Mouse (Mus musculus) cerebellum, adult 2 months (tissue): Measurements from ENCODE around the gene Cdcp1. TPM values are rescaled to one million over a fixed set of nuclear protein-coding genes. Genes with fewer than 3 reads are reported as not detected.

Source experiments
- DNase-seq, 2 experiments: peaks; one replicate each; pipeline ENCODE4 v3.0.0; 2021
- H3K27ac ChIP-seq: fragments of 200-500 bp; 2 replicates; pipeline ENCODE4 v1.5.1; 2012; ENCODE audit warnings: low read length, control low read depth, inconsistent platforms; ENCODE audit not compliant: insufficient read depth
- H3K27me3 ChIP-seq: fragments of 200-500 bp; 2 replicates; pipeline ENCODE4 v1.6.1; 2012; ENCODE audit warnings: inconsistent platforms, mild to moderate bottlenecking, low read length, moderate library complexity; ENCODE audit not compliant: control insufficient read depth, insufficient read depth
- H3K4me1 ChIP-seq: fragments of 200-500 bp; 2 replicates; pipeline ENCODE4 v1.6.1; 2011; ENCODE audit warnings: low read length; ENCODE audit not compliant: control insufficient read depth, insufficient read depth
- H3K4me3 ChIP-seq: fragments of 200-500 bp; replicated peaks from 2 replicates; pipeline ENCODE3; 2011; ENCODE audit warnings: mild to moderate bottlenecking, low read depth, low read length, control low read depth; ENCODE audit not compliant: insufficient read depth
- CTCF ChIP-seq: fragments of 200-500 bp; IDR thresholded peaks from 2 replicates; pipeline ENCODE4 v1.5.1; 2011; ENCODE audit warnings: low read depth, mild to moderate bottlenecking, control low read depth, low read length, moderate library complexity, borderline replicate concordance; ENCODE audit not compliant: insufficient read depth
- POLR2A ChIP-seq: fragments of 200-500 bp; IDR thresholded peaks from 2 replicates; pipeline ENCODE4 v1.6.1; 2011; ENCODE audit warnings: low read length, control low read depth, borderline replicate concordance; ENCODE audit not compliant: insufficient read depth
- WGBS: fragments of 180-500 bp; shearing (Covaris S2); methylation state at CpG from one replicate; pipeline ENCODE4 v1.1.7; 2018; 5-methylcytosine and 5-hydroxymethylcytosine counted together
- polyA plus RNA-seq: library from polyadenylated mRNA; depleted of rRNA; stranded (reverse); fragments of >200 nt; gene quantifications from 2 replicates; pipeline ENCODE4 v1.2.3, GENCODE M21; 2012; rRNA removed

Gene Cdcp1
- polyA plus RNA-seq = 0.05 and 0.06 TPM in 2 replicates

GRCm38 (mm10) chr9:123215621-123216440 is at the start of gene Cdcp1:
TSS of gene Cdcp1 (minus strand) at chr9:123216038.
- Histone ChIP-seq H3K27ac (no peak within 1 kb of the TSS), H3K4me1 (no peaks in the 10 kb centered on the region), H3K27me3 (no peaks in the 10 kb centered on the region; the same call in 1 of the 2 replicates), H3K4me3 (no peak within 1 kb of the TSS)
- TF ChIP-seq POLR2A = no peak
- no peak for TF ChIP-seq CTCF
- no peak for DNase-seq
- WGBS = 8% methylated on average over 45 of the region's 45 CpGs

GRCm38 (mm10) chr9:123260611-123261021 is 44.8 kb upstream of the Cdcp1 start, which contains the start of gene Tmem158:
TSS of gene Tmem158 (minus strand) at chr9:123260764.
- Histone ChIP-seq H3K4me3 (peak within 1 kb of the TSS; percentile 76), H3K4me1 (no peaks in the 10 kb centered on the region), H3K27me3 (no peaks in the 10 kb centered on the region), H3K27ac (no peak within 1 kb of the TSS)
- TF ChIP-seq POLR2A (peak; percentile 46; the same call in 1 of the 2 replicates), CTCF (no peak)
- under 1% methylated on average over 39 of the region's 40 CpGs for WGBS
- DNase-seq = peak; percentile 79 to 83

- TF ChIP-seq POLR2A (no peak), CTCF (no peak)
- Histone ChIP-seq H3K4me1 (no peaks in the 10 kb centered on the region), H3K27me3 (no peaks in the 10 kb centered on the region), H3K4me3 (peak overlapping the region; percentile 76), H3K27ac (no peak overlapping the region)
- no peak for DNase-seq
- WGBS = under 1% methylated on average over 92 of the region's 92 CpGs
These were observed 44.2 kb upstream of the Cdcp1 start for GRCm38 (mm10) chr9:123259896-123260610.

GRCm38 (mm10) chr9:123259461-123259895 is 43.6 kb upstream of the Cdcp1 start:
- DNase-seq = peak; percentile 81 to 85
- WGBS = 2% methylated on average over 45 of the region's 45 CpGs
- Histone ChIP-seq H3K27ac (no peak overlapping the region), H3K4me1 (no peaks in the 10 kb centered on the region), H3K4me3 (peak overlapping the region; percentile 76), H3K27me3 (no peaks in the 10 kb centered on the region)
- TF ChIP-seq POLR2A (no peak), CTCF (peak; percentile 86)

- no peak for TF ChIP-seq POLR2A
- no peak for TF ChIP-seq CTCF
- WGBS = 19% methylated on average over 10 of the region's 10 CpGs
- peak; percentile 11 to 27 for DNase-seq
- H3K27me3 ChIP-seq = no peaks in the 10 kb centered on the region
- H3K4me1 ChIP-seq = no peaks in the 10 kb centered on the region
- H3K4me3 ChIP-seq = no peak overlapping the region
- no peak overlapping the region for H3K27ac ChIP-seq
These were observed 43.0 kb upstream of the Cdcp1 start for GRCm38 (mm10) chr9:123258796-123259195.

GRCm38 (mm10) chr9:123255736-123256135 is 39.9 kb upstream of the Cdcp1 start:
- Histone ChIP-seq H3K4me1 (no peaks in the 10 kb centered on the region), H3K27ac (no peak overlapping the region), H3K27me3 (no peaks in the 10 kb centered on the region), H3K4me3 (no peak overlapping the region)
- WGBS = 70% methylated on average over 3 of the region's 3 CpGs
- TF ChIP-seq POLR2A = no peak
- DNase-seq = no peak

GRCm38 (mm10) chr9:123247992-123248391 is 32.2 kb upstream of the Cdcp1 start:
- WGBS = 80% methylated on average over 1 of the region's 1 CpGs
- TF ChIP-seq POLR2A = no peak
- TF ChIP-seq CTCF = no peak
- no peak overlapping the region for H3K4me3 ChIP-seq

More at GRCm38 (mm10) chr9:123247992-123248391, 32.2 kb upstream of the Cdcp1 start:
- Histone ChIP-seq H3K4me1 (no peaks in the 10 kb centered on the region), H3K27me3 (no peaks in the 10 kb centered on the region), H3K27ac (no peak overlapping the region)
- DNase-seq = no peak
